Mouse (Mus musculus) brain, embryonic 14.5 days (tissue): ENCODE results near the gene Nup188. TPM values are rescaled to one million over a fixed set of nuclear protein-coding genes. Genes with fewer than 3 reads are reported as not detected.

Experiments
- DNase-seq: peaks from one replicate; pipeline ENCODE4 v3.0.0-alpha.2; 2011; ENCODE audit warnings: low read depth
- CTCF ChIP-seq: fragments of 200-500 bp; IDR thresholded peaks from 2 replicates; pipeline ENCODE4 v1.5.1; 2012; ENCODE audit warnings: inconsistent platforms, mild to moderate bottlenecking, moderate library complexity, borderline replicate concordance; ENCODE audit not compliant: insufficient read depth, insufficient read length; ENCODE audit errors: extremely low read depth
- POLR2A ChIP-seq: fragments of 200-500 bp; IDR thresholded peaks from 2 replicates; pipeline ENCODE4 v1.6.1; 2012; ENCODE audit warnings: mild to moderate bottlenecking, inconsistent platforms, borderline replicate concordance; ENCODE audit not compliant: poor library complexity, insufficient read depth, insufficient read length, severe bottlenecking; ENCODE audit errors: extremely low read depth
- polyA plus RNA-seq: library from polyadenylated mRNA; depleted of rRNA; stranded (reverse); fragments of >200 nt; gene quantifications from 2 replicates; pipeline ENCODE4 v1.2.3, GENCODE M21; 2012; rRNA removed

The Nup188 gene
- polyA plus RNA-seq: 46.3 and 48.7 TPM in 2 replicates

DNA sequence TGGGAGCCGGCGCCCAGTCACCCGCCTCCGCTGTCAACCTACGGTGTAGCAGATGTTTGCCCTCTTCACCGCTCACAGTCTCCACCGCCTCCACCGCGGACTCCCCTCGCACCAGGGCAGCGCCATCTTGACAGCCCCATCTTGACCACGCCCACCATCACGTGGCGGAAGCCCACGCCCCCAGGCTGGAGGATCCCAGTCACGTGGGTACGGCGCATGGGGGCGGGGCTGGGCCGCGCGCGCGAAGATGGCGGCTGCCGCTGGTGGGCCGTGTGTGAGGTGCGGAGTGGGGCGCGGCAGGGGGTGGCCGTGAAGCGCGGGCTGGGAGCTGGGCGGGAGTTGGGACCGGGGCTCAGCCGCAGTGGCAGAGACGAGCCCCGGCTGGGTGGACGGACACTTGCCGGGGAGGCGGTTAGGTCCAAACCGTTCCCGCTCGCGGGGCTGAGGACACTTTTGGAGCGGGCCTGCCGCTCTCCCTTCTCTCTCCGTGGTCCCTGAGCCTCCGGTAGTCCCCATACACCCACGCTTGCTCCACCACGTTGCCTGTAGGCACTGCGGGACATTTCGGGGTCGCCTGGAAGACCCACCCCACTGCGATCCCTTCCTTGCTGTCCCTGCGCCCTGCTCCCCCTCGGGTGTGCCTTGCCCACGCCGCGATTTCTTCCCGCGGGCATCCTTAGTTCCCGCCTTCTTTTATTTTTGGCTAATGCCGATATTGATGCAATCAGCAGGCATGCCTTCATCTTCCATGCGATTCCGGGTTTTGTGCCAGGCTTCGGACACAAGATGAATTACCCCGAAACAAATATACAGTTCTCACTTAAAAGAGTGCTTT, at the start of gene Nup188, which contains the start of gene Dolk:
TSS of gene Nup188 (plus strand) at position 206 of the 835 bp plus-strand sequence.
TSS of gene Dolk (minus strand) at position 143 of the 835 bp plus-strand sequence.
- TF ChIP-seq POLR2A (peak; percentile 98), CTCF (no peak)
- peak; percentile 98 for DNase-seq

GRCm38 (mm10) chr2:30236426-30237198, 49.6 kb upstream of the Nup188 start:
- TF ChIP-seq CTCF (no peak), POLR2A (no peak)
- DNase-seq: peak; percentile 33

- peak; percentile 100 for DNase-seq
- TF ChIP-seq POLR2A: peak; percentile 93
- TF ChIP-seq CTCF: 0 out of 2 replicates have a peak, but pooled peaks have one; percentile 0
Observed at GRCm38 (mm10) chr2:30237199-30237880, 48.9 kb upstream of the Nup188 start, which contains the start of gene Lrrc8a. Lrrc8a (plus strand) TSS chr2:30237715.

GRCm38 (mm10) chr2:30237881-30238280, 48.3 kb upstream of the Nup188 start:
- no peak for DNase-seq
- TF ChIP-seq CTCF (no peak), POLR2A (no peak)

GRCm38 (mm10) chr2:30238906-30239465, 47.2 kb upstream of the Nup188 start:
- TF ChIP-seq POLR2A (no peak), CTCF (no peak)
- no peak for DNase-seq

- DNase-seq: no peak
- no peak for TF ChIP-seq POLR2A
- TF ChIP-seq CTCF: no peak
Observed at GRCm38 (mm10) chr2:30239777-30240176, 46.4 kb upstream of the Nup188 start.

- TF ChIP-seq POLR2A (no peak), CTCF (no peak)
- no peak for DNase-seq
Observed at GRCm38 (mm10) chr2:30240267-30240666, 45.9 kb upstream of the Nup188 start, which contains the start of gene Gm28035. Gm28035 (plus strand) TSS chr2:30240567.

GRCm38 (mm10) chr2:30242509-30242908, 43.7 kb upstream of the Nup188 start:
- no peak for TF ChIP-seq POLR2A
- no peak for TF ChIP-seq CTCF
- peak; percentile 44 for DNase-seq

DNA sequence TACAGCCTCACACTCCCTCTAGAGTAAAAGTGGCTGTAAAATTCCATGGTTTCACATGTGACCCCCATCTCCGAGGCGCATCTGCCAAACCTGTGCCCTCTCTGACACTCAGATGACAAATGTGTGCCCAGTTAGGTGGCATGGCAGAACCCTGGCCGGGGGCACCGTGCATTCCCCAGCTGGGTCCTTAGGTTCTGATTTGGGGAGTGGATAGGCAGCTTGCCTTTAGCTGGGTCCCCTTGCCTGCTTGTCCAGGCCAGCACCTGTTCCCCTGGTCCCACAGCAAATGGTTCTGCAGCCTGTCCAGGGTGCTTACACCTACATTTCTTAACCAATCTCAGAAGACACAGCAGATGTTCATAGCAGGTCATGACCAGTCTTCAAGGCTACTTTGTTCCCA, 42.8 kb upstream of the Nup188 start:
- DNase-seq: no peak
- TF ChIP-seq CTCF: no peak
- TF ChIP-seq POLR2A: no peak

GRCm38 (mm10) chr2:30244595-30245178, 41.5 kb upstream of the Nup188 start:
- TF ChIP-seq POLR2A: no peak

More at GRCm38 (mm10) chr2:30244595-30245178, 41.5 kb upstream of the Nup188 start:
- no peak for DNase-seq
